Mouse (Mus musculus): Measurements from ENCODE around the gene Lrsam1.
"Not testable (repeated sequence)": the region's sequence is repeated elsewhere in the genome, so short reads cannot be mapped to it uniquely, and the experiment has no call there.

Gene Lrsam1

GRCm38 (mm10) chr2:32961192-32961995, at the start of gene Lrsam1, which contains the start of gene Rpl12:
TSS of gene Lrsam1 (minus strand) at chr2:32961614.
TSS of gene Rpl12 (plus strand) at chr2:32961559.
- peak; percentile 94 for DNase-seq (ENCODE audit: low read depth, low spot score)

- not testable (repeated sequence) for DNase-seq (ENCODE audit: low read depth, low spot score)
These were observed 47.6 kb upstream of the Lrsam1 start for GRCm38 (mm10) chr2:33009055-33009454.

GRCm38 (mm10) chr2:33005041-33005440, 43.6 kb upstream of the Lrsam1 start:
- no peak for DNase-seq (ENCODE audit: low read depth, low spot score)

GRCm38 (mm10) chr2:33002144-33002543, 40.7 kb upstream of the Lrsam1 start:
- DNase-seq (ENCODE audit: low read depth, low spot score): no peak

- no peak for DNase-seq (ENCODE audit: low read depth, low spot score)
These were observed 38.3 kb upstream of the Lrsam1 start for GRCm38 (mm10) chr2:32999752-33000151.

GRCm38 (mm10) chr2:32997792-32998191, 36.4 kb upstream of the Lrsam1 start:
- no peak for DNase-seq (ENCODE audit: low read depth, low spot score)

GRCm38 (mm10) chr2:32997081-32997480, 35.7 kb upstream of the Lrsam1 start:
- no peak for DNase-seq (ENCODE audit: low read depth, low spot score)

GRCm38 (mm10) chr2:32992130-32992529, 30.7 kb upstream of the Lrsam1 start:
- DNase-seq (ENCODE audit: low read depth, low spot score): no peak

- DNase-seq (ENCODE audit: low read depth, low spot score): no peak
These were observed 28.9 kb upstream of the Lrsam1 start for GRCm38 (mm10) chr2:32990167-32990832.

GRCm38 (mm10) chr2:32989376-32989775, 28.0 kb upstream of the Lrsam1 start:
- DNase-seq (ENCODE audit: low read depth, low spot score): no peak

- no peak for DNase-seq (ENCODE audit: low read depth, low spot score)
These were observed 24.4 kb upstream of the Lrsam1 start for GRCm38 (mm10) chr2:32985844-32986243.

GRCm38 (mm10) chr2:32983617-32984016, 22.2 kb upstream of the Lrsam1 start:
- DNase-seq (ENCODE audit: low read depth, low spot score): no peak

GRCm38 (mm10) chr2:32982700-32983099, 21.3 kb upstream of the Lrsam1 start:
- DNase-seq (ENCODE audit: low read depth, low spot score): no peak

- peak; percentile 95 for DNase-seq (ENCODE audit: low read depth, low spot score)
These were observed 20.4 kb upstream of the Lrsam1 start, which contains the start of gene Slc2a8 for GRCm38 (mm10) chr2:32981725-32982271. TSS of gene Slc2a8 (minus strand) at chr2:32982083.

GRCm38 (mm10) chr2:32981281-32981680, 19.9 kb upstream of the Lrsam1 start:
- no peak for DNase-seq (ENCODE audit: low read depth, low spot score)

GRCm38 (mm10) chr2:32979675-32980074, 18.3 kb upstream of the Lrsam1 start:
- no peak for DNase-seq (ENCODE audit: low read depth, low spot score)

GRCm38 (mm10) chr2:32978675-32979074, 17.3 kb upstream of the Lrsam1 start:
- DNase-seq (ENCODE audit: low read depth, low spot score): no peak

- DNase-seq (ENCODE audit: low read depth, low spot score): no peak
These were observed 15.7 kb upstream of the Lrsam1 start for GRCm38 (mm10) chr2:32977114-32977513.

- DNase-seq (ENCODE audit: low read depth, low spot score): no peak
These were observed 12.8 kb upstream of the Lrsam1 start for GRCm38 (mm10) chr2:32974216-32974615.

GRCm38 (mm10) chr2:32971235-32971634, 9.8 kb upstream of the Lrsam1 start:
- DNase-seq (ENCODE audit: low read depth, low spot score): no peak

- no peak for DNase-seq (ENCODE audit: low read depth, low spot score)
These were observed 7.9 kb upstream of the Lrsam1 start for GRCm38 (mm10) chr2:32969326-32969725.

GRCm38 (mm10) chr2:32968024-32968614, 6.7 kb upstream of the Lrsam1 start:
- DNase-seq (ENCODE audit: low read depth, low spot score): no peak

Measured in forelimb bud, embryonic 11.5 days (tissue).